Mouse (Mus musculus) CD4-positive, CD25-positive, alpha-beta regulatory T cell, adult 2 months (primary cell): ENCODE measurements around the gene Mtus2.
"Not testable (repeated sequence)": the region's sequence is repeated elsewhere in the genome, so short reads cannot be mapped to it uniquely, and the experiment has no call there.

Experiments used
- DNase-seq: peaks from one replicate; pipeline ENCODE4 v3.0.0-alpha.2; 2012; ENCODE audit warnings: low read depth, low spot score

Gene Mtus2

GRCm38 (mm10) chr5:148272771-148273170 is 315.7 kb downstream of the Mtus2 start:
- DNase-seq = no peak

- DNase-seq = no peak
Measured at GRCm38 (mm10) chr5:148278233-148278632, 321.1 kb downstream of the Mtus2 start.

GRCm38 (mm10) chr5:148280321-148280720 is 323.2 kb downstream of the Mtus2 start:
- no peak for DNase-seq

GRCm38 (mm10) chr5:148282093-148282492 is 325.0 kb downstream of the Mtus2 start:
- DNase-seq = no peak

GRCm38 (mm10) chr5:148282631-148283030 is 325.5 kb downstream of the Mtus2 start:
- DNase-seq = no peak

- no peak for DNase-seq
Measured at GRCm38 (mm10) chr5:148283177-148283576, 326.1 kb downstream of the Mtus2 start.

GRCm38 (mm10) chr5:148283584-148283983 is 326.5 kb downstream of the Mtus2 start:
- no peak for DNase-seq

GRCm38 (mm10) chr5:148287529-148287928 is 330.4 kb downstream of the Mtus2 start:
- DNase-seq = no peak

- DNase-seq = no peak
Measured at GRCm38 (mm10) chr5:148288804-148289203, 331.7 kb downstream of the Mtus2 start.

GRCm38 (mm10) chr5:148289951-148290350 is 332.8 kb downstream of the Mtus2 start:
- no peak for DNase-seq

- no peak for DNase-seq
Measured at GRCm38 (mm10) chr5:148292862-148293261, 335.7 kb downstream of the Mtus2 start.

- peak; percentile 44 for DNase-seq
Measured at GRCm38 (mm10) chr5:148293346-148293745, 336.2 kb downstream of the Mtus2 start.

- DNase-seq = no peak
Measured at GRCm38 (mm10) chr5:148302968-148303367, 345.8 kb downstream of the Mtus2 start.

- DNase-seq = no peak
Measured at GRCm38 (mm10) chr5:148304112-148304511, 347.0 kb downstream of the Mtus2 start.

GRCm38 (mm10) chr5:148310790-148311189 is 353.7 kb downstream of the Mtus2 start:
- DNase-seq = peak; percentile 80

GRCm38 (mm10) chr5:148312443-148312842 is 355.3 kb downstream of the Mtus2 start:
- DNase-seq = peak; percentile 59

GRCm38 (mm10) chr5:148314931-148315330 is 357.8 kb downstream of the Mtus2 start:
- no peak for DNase-seq

- DNase-seq = peak; percentile 86
Measured at GRCm38 (mm10) chr5:148325317-148325885, 368.3 kb downstream of the Mtus2 start.

GRCm38 (mm10) chr5:148326295-148326694 is 369.2 kb downstream of the Mtus2 start:
- not testable (repeated sequence) for DNase-seq

GRCm38 (mm10) chr5:148328982-148329381 is 371.9 kb downstream of the Mtus2 start:
- no peak for DNase-seq

GRCm38 (mm10) chr5:148331229-148331776 is 374.2 kb downstream of the Mtus2 start:
- no peak for DNase-seq

GRCm38 (mm10) chr5:148331926-148332621 is 375.0 kb downstream of the Mtus2 start:
- no peak for DNase-seq

- peak; percentile 81 for DNase-seq
Measured at GRCm38 (mm10) chr5:148332622-148332974, 375.5 kb downstream of the Mtus2 start.
